Mouse (Mus musculus) left cerebral cortex, postnatal 25 days (tissue): ENCODE data around the gene Lin37. TPM values are rescaled to one million over a fixed set of nuclear protein-coding genes. Genes with fewer than 3 reads are reported as not detected.

ENCODE experiments used
- DNase-seq, 2 experiments: peaks; one replicate each; pipeline ENCODE4 v3.0.0; 2022; ENCODE audit warnings: low spot score in 2 of 2, mixed read lengths in 1 of 2
- intact Hi-C: fragments of 180-260 bp; cut with DNase I; formaldehyde crosslinking; loops from one replicate; pipeline ENCODE4 v1.15.1; 2025
- microRNA-seq, 2 experiments: library from miRNA; unstranded; fragments of <30 nt; microRNA quantifications; one replicate each; pipeline ENCODE4 v1.2.0; 2022
- total RNA-seq, 2 experiments: library from RNA; stranded (reverse); gene quantifications; 2 replicates each; pipeline ENCODE4 v1.2.3; 2021

The Lin37 gene
- total RNA-seq, 2 experiments from 2014 or later: 45.5 to 47.8 TPM

GRCm38 (mm10) chr7:30522871-30523270 is 36.8 kb downstream of the Lin37 start:
- no peak for DNase-seq
- intact Hi-C loops: no loop called here

- no peak for DNase-seq
- intact Hi-C loops: no loop called here
Observed at GRCm38 (mm10) chr7:30520856-30521255, 38.8 kb downstream of the Lin37 start.

- no peak for DNase-seq
- intact Hi-C loops: no loop called here
Observed at GRCm38 (mm10) chr7:30520396-30520795, 39.2 kb downstream of the Lin37 start.

GRCm38 (mm10) chr7:30518325-30518724 is 41.3 kb downstream of the Lin37 start:
- intact Hi-C loops: no loop called here
- no peak for DNase-seq

GRCm38 (mm10) chr7:30515003-30515760 is 44.5 kb downstream of the Lin37 start:
- intact Hi-C loops: no loop called here
- DNase-seq: no peak

- no peak for DNase-seq
- intact Hi-C loops: no loop called here
Observed at GRCm38 (mm10) chr7:30508061-30508460, 51.6 kb downstream of the Lin37 start.

Small RNA genes lying within 50 kb of the gene (microRNA-seq; reads per million reads assigned to microRNA genes)
- gene Gm38670 (1.0 to 1.2 reads per million in 2 experiments), gene Mir3569 (0.99 to 2.4 reads per million in 2 experiments)

Other genes starting within 250 kb of the Lin37 start
- 1 to 10 TPM; 8.4 to 8.7 TPM for gene Syne4, start 245.0 kb downstream of the Lin37 start, total RNA-seq
- under 1 TPM; 0.32 to 0.55 TPM for gene E130208F15Rik, start 238.1 kb downstream of the Lin37 start, total RNA-seq
- gene Sdhaf1, start 235.9 kb downstream of the Lin37 start, total RNA-seq: 1 to 10 TPM; 7.2 to 7.8 TPM
- 10 to 100 TPM; 34.0 to 35.2 TPM for gene Lrfn3, start 197.1 kb downstream of the Lin37 start, total RNA-seq
- gene Tyrobp, start 146.1 kb downstream of the Lin37 start, total RNA-seq: 10 to 100 TPM; 28.7 to 29.8 TPM
- gene Hcst, start 140.0 kb downstream of the Lin37 start, total RNA-seq: 1 to 10 TPM in 1 of 2 experiments, not detected in 1; 1.2 TPM
- 1 to 10 TPM; 2.6 to 2.7 TPM for gene Nfkbid, start 138.1 kb downstream of the Lin37 start, total RNA-seq
- gene Aplp1, start 114.3 kb downstream of the Lin37 start, total RNA-seq: 1,000 to 10,000 TPM; 1,270 to 1,289 TPM
- 10 to 100 TPM; 11.4 to 11.7 TPM for gene Kirrel2, start 102.1 kb downstream of the Lin37 start, total RNA-seq
- 1 to 10 TPM in 1 of 2 experiments, under 1 TPM in 1; 0.78 to 1.5 TPM for gene Nphs1, start 101.5 kb downstream of the Lin37 start, total RNA-seq
- not detected for gene Prodh2, start 66.2 kb downstream of the Lin37 start, total RNA-seq
- gene Arhgap33, start 24.8 kb downstream of the Lin37 start, total RNA-seq: 100 to 1,000 TPM; 190 to 213 TPM
- 1 to 10 TPM; 5.1 to 6.4 TPM for gene Hspb6, start 7.7 kb downstream of the Lin37 start, total RNA-seq
- 1 to 10 TPM; 5.2 to 5.5 TPM for gene Proser3, start 7.5 kb downstream of the Lin37 start, total RNA-seq
- 10 to 100 TPM; 57.2 to 69.2 TPM for gene U2af1l4, start 3.5 kb upstream of the Lin37 start, total RNA-seq
- gene Gm49396, start 3.5 kb upstream of the Lin37 start, total RNA-seq: 1 to 10 TPM; 5.7 TPM
- 10 to 100 TPM; 82.7 to 90.1 TPM for gene Psenen, start 3.8 kb upstream of the Lin37 start, total RNA-seq
- 1 to 10 TPM; 2.8 to 3.5 TPM for gene Igflr1, start 5.6 kb upstream of the Lin37 start, total RNA-seq
- 10 to 100 TPM; 46.4 to 50.4 TPM for gene Kmt2b, start 28.9 kb upstream of the Lin37 start, total RNA-seq
- not detected for gene Zbtb32, start 39.1 kb upstream of the Lin37 start, total RNA-seq
- gene Upk1a, start 53.0 kb upstream of the Lin37 start, total RNA-seq: under 1 TPM; 0.23 to 0.50 TPM
- 100 to 1,000 TPM; 721 to 744 TPM for gene Cox6b1, start 66.3 kb upstream of the Lin37 start, total RNA-seq
- gene Etv2, start 76.0 kb upstream of the Lin37 start, total RNA-seq: not detected
- gene Rbm42, start 90.5 kb upstream of the Lin37 start, total RNA-seq: 10 to 100 TPM; 66.8 to 70.8 TPM
- 1 to 10 TPM; 3.5 to 6.4 TPM for gene Haus5, start 105.2 kb upstream of the Lin37 start, total RNA-seq
- not detected for gene Pmis2, start 111.8 kb upstream of the Lin37 start, total RNA-seq
- gene 2200002J24Rik, start 139.1 kb upstream of the Lin37 start, total RNA-seq: not detected
- 1 to 10 TPM in 1 of 2 experiments, under 1 TPM in 1; 0.60 to 1.2 TPM for gene Atp4a, start 152.4 kb upstream of the Lin37 start, total RNA-seq
- gene Tmem147, start 169.7 kb upstream of the Lin37 start, total RNA-seq: 100 to 1,000 TPM; 119 to 130 TPM
- gene Gapdhs, start 183.8 kb upstream of the Lin37 start, total RNA-seq: not detected
- gene Sbsn, start 191.6 kb upstream of the Lin37 start, total RNA-seq: 1 to 10 TPM; 5.7 to 7.0 TPM
- 1 to 10 TPM; 4.0 to 5.0 TPM for gene Dmkn, start 203.9 kb upstream of the Lin37 start, total RNA-seq
- gene Krtdap, start 228.1 kb upstream of the Lin37 start, total RNA-seq: not detected